Mouse (Mus musculus) retina, embryonic 14.5 days (tissue): ENCODE measurements around the gene Lum.

Source experiments
- DNase-seq: peaks from one replicate; pipeline ENCODE4 v3.0.0-alpha.2; 2015; ENCODE audit warnings: low spot score

The Lum gene

DNA sequence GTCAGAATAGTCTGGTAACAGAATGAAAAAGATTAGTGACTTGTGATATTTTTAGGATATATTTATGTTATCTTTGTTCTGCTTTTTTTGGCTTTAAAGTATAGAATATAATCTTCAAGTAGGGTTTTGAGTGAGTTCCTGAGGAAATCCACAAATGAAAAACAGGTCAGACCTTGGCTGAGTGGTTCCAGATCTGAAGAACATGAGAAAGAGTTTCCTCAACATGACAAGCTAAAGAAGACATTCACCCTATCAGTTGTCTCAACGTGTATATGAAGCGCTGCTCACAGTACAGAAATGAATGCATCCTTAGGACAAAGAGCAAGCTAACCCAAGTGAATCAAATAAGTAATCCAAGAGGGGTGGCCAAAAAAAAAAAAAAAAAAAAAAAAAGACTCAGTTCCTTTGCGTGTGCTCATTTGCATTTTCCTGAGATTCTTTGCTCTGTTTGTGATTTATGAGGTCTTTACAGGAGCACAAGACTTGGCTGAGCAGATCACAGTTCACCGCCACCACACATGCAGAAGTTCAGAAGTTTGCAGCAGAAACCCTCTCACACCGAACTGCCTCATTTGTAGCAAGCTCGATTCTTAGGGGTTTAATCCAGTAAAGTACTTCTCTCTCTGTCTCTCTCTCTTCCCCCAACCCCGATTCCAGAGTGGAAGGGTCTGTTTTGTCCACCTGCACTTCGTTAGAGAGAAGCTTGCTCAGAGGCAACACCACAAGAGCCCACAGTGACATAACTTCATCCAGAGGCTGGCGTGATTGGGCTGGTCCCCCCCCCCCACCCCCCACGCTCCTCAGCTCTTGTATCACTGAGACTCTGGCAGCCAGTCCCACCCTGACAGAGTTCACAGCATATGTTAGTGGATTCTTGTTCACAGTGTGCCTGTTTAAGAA is at the start of gene Lum:
Gene Lum, plus strand, starts transcription at position 172 of the 900 bp plus-strand sequence.
- no peak for DNase-seq

DNA sequence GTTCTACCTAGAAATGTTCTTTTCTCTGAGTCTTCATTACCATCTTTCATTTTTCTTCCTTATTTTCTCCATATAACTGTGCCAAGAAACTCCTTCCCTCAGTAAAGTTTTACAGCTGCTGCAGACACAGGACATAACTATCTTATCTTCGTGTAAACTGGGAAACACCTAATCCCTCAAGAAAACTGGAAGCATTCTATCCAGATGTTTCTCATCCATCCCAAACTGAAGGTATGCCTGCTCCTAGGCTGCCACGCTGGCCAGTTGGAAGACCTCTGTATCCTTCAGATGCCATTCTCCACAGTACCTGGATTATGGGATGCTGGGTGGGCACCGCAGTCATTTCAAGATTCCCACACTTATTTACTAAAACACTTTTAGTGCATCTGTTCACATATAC is 41.6 kb upstream of the Lum start:
- no peak for DNase-seq

DNA sequence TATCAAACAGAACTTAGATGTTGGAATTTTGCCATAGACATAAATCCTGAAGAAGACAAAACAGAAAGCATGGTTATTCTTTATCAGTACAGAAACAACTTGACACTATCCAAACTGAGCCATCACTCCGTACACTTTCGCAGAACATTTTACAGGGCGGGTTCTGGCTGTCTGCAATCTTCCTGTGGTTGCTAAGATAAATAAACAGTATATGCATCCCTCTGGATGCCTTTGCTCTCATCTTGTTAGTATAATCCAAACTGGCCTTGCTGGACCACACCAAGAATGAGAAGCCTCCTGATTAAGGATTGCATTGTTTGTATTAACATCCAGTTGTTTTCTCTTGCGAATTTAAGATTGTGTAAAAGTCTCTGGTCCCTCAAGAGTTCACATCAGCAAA is 29.2 kb upstream of the Lum start:
- DNase-seq: no peak

DNA sequence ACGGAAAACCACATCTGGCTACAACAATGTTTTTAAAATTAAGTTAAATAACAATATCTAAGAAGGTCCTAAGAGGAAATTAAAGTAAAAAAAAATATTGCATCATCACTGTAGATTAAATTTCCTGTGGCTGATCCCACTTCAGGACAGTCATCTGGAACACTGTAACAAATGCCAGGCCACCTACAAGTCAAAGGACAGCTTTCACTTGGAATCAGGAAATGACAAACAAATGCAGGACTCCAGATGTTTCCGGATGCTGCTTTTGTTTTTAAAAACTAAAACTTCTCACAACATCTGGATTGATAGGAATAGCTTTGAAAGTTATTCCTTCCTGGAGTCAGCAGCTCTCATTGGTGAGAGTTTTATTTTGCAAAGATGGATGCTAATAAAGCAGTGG is 28.0 kb upstream of the Lum start:
- DNase-seq: no peak

DNA sequence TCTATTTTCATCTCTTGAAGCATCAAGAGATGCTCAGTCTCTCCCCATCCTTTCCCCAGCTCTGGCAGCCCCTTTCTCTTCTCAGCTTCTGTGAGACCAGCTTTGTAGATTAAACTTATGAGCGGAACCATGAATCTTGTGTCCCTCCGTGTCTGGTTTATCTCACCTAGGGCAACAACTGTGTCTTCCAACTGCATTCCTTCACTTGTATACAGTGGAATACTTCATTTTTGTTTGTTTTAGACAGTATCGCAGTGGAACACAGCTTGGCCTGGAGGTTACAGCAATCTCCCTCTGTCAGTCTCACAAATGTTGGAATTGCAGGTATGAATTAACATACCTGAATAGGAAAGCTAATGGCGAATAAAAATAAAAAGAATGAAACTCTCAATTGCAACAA is 26.7 kb upstream of the Lum start:
- no peak for DNase-seq

DNA sequence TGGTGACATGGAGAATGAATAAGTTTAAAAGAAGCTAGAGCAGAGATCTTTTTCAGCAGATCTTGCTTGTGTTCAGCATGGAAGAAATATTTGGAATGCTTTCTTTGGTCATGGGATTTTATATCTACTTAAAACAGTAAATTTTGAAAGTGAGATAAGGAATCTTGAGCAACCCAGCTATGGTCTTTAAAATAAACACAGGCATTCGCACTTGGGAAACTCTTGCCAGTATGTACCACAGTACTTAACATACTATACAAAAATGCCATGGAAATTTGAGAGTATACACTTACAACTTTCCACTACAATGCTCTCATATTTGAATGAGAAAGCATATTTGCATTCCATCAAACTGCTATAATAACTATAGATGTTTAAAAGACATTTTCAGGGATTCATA is 17.2 kb upstream of the Lum start:
- DNase-seq: no peak

DNA sequence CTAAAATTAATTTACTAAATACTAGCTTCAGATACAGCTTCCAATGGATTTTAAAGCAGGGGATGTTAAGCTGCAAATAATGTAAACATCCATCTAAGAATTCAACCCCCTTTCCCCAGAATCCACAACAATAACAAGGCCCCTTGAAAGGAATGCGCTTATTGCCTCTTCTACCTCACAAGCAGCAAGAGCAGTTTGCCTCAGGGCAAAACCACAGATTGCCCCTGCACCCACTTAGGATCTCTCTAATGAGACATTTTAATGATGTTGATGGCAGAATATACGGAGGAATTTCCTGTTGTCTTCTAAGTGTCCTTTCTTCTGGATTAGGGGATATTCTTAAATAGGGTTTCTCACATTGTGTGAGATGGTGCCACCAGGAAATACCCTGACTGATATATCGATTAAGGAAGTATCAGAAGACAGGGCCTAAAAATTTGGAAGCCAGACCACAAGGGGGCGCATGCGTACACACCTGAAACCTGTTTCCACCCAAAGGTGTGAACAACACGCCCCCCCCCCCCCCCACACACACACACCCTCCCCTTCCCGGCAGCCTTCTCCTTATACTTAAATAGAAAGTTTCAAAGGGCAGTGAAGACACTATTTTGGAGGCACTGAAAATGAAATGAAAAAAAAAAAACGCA is 2.7 kb downstream of the Lum start:
- no peak for DNase-seq

DNA sequence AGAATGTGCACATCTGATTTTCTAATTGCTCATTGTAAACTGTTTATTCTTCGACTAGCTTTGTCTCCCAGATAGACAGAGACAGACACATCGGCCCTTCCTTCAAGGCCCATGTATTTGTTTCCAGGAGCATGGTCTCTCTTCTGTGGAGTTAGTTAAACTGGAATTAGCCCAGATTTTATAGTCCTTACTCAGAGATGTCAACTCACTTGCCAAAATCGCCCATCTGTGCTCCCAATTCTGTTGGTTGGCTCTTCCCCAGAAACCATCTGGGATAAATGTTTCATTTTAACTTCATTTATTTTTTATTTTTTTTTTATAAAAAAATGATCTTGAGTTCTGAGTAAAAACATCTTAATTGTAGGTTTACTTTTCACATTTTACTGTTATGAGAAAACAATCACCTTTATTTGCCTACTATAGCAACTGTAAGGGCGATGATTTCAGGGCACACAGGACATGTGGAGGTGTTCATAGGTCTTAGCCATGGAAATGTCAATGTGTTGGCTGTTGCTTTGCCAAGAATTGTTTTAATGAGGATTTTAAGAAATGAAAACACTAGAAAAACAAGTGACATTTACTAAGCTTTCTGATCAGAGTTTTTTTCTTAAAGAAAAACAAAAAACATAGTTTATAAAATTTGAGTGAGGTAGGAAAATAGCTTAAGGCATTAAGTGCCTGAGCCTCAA is 17.8 kb downstream of the Lum start:
- no peak for DNase-seq

DNA sequence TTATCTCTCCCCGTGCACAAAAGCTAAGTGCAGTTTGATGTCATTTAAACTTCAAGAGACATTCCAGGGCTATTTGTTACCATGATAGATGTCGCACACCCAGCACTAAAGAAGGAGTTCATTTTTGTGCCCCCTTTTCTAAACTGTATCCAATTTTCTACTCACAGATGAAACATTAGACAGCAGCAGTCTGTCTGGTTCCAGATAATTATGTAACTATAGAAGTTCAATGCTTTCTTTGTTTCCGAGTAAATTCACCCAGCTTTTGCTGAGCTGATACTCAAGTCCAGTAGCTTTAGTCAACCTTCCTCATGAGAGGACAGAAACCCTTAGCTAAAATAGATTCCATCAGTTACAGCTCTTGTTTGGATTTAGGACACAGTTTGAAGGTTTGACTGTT is 19.2 kb downstream of the Lum start:
- DNase-seq: no peak

DNA sequence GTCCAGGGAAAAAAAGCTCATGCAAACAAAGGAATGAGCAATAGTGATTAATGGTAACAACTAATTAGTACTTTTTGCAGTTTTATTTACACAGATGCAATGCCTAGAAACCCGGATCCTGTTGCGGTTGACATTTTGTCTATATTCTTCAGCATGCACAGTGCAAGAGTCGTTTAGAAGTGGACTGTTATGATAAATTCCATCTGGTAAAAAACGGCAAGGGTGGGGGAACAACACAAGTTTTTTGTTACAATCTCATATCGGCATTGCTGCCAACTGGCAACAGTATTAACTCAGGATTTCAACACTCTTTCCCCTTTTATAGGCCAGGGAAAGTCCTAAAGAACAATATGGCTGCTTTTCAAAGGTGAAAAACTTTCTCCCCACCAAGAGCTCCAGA is 22.2 kb downstream of the Lum start:
- no peak for DNase-seq

DNA sequence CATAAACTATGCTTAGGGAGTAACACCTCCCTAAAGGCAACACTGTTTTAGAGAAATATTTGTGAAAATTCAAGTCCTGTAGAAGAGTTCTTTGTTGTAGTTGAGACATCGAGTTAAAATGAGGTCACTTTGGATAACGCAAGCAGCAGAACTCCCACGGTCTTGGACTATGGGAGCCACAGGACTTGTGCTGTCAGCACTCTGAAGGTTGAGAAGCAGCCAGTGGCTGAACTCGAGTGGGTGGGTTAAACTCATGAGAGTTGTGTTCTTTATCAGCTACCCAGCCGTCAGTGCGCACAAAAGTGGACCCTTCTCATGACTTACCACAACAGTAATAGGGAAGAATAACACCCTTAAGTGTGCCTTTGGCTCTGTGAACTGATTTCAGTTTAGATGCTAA is 24.6 kb downstream of the Lum start:
- no peak for DNase-seq

DNA sequence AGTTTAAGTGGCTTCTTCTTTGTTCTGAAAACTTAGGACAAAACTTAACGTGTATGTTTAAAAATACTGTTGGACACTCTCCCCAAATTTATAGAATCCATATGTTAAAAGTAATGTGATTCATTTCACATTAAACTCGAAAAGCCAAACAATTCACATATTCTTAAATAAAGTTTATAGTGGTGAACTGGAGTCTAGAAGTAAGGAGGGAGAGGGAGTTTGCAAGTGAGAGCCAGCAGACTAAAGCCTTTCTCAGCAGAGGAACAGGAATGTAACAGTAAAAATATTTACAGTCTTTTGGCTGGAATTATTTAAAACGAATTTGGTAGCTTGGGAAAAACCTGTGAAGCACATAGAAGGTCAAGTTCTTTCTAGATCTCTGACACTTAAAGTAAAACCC is 26.1 kb downstream of the Lum start:
- no peak for DNase-seq

DNA sequence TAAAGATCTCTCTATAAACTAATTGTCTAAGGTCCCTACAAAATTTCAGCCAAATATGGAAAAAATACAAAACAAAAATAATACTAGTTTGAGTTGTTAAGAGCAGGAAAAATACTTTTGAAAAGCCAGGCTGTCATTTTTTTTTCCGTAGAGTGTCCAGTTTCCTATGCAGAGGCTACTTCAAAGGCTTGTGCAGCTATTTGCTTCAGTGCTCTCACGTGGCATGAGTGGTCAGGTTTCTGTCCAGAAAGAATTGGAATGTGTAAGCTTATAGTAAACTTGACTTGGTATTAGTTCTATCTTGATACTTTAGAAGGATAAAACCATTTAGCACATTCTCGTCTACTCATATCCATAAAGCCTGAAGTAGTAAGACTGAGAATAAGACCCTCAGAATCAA is 26.8 kb downstream of the Lum start:
- DNase-seq: no peak

DNA sequence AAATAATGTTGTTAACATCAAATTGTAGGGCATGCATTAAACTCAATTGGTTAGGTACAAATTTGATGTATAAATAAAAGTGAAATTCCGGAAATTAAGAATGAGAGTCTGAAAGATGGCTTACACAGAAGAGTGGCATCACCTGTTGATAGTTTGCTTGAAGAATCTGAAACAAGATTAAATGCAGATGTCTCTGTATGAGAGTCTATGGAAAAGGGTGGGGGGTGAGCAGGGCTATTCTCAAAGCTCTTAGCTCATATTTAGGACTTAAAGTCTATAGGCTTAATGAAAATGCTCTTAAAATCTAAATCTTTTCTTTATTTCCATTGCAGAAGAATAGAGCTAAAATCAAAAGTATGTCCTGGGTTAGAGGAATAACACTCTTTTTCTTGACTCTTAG is 30.8 kb downstream of the Lum start:
- DNase-seq: no peak

DNA sequence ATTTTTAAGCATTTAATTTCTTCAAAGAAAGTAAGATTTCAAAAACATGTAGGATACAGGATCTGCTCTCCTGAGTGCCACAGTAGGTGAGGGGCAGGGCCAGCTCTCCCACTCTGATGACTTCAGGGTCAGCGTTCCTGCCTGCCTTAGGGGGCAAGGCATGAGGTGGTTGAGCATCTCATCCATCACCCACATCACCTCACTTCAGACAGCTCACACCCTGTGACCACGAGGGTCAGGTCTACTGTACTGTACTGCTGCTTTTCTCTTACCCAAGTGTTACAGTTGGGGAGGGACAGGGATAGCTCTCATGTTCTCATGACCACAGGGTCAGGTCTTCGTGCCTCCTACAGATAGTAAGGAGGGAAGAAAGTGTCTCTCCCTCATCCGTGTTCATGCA is 36.8 kb downstream of the Lum start:
- DNase-seq: no peak

DNA sequence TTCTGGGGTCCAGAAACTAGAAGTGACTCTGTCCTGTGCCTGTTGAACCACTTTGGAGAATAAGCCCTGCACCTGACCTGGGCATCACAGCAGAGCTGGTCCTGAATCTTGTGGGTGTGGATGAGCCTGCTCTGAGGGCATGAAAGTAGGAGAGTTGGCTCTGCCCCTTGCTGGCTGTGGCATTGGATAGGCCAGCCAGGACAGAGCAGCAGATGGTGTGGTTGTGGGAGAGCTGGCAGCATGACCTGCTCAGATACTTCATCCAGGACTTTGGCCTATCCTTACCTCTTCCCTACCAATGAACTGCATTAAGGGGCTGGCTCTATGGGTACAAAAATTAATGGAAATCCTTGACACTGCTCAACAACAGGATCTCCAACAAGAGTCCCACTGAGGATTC is 38.3 kb downstream of the Lum start:
- no peak for DNase-seq

DNA sequence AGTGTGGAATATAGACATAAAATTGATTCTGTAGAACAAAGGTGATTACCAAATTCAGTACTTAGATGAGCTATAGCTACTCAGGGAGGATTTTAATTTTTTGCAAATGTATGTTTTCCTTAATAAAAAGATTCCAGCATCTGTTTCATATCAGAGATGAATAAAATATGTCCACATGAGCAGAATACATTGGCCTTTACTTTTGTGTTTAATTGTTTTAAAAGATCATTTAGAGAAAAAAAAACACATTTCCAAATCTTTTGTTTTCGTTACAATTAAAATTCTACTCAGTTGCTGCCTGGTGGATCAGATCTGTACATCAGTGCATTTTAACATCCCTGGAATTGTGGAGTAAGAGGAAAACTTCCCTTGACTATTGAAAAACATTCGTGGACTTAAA is 41.7 kb downstream of the Lum start, which contains the start of gene Kera:
Gene Kera, plus strand, starts transcription at position 301 of the 400 bp plus-strand sequence.
- no peak for DNase-seq
